Comparison of ENCODE assay signal across 8 mouse cellular contexts in the genomic region with DNA sequence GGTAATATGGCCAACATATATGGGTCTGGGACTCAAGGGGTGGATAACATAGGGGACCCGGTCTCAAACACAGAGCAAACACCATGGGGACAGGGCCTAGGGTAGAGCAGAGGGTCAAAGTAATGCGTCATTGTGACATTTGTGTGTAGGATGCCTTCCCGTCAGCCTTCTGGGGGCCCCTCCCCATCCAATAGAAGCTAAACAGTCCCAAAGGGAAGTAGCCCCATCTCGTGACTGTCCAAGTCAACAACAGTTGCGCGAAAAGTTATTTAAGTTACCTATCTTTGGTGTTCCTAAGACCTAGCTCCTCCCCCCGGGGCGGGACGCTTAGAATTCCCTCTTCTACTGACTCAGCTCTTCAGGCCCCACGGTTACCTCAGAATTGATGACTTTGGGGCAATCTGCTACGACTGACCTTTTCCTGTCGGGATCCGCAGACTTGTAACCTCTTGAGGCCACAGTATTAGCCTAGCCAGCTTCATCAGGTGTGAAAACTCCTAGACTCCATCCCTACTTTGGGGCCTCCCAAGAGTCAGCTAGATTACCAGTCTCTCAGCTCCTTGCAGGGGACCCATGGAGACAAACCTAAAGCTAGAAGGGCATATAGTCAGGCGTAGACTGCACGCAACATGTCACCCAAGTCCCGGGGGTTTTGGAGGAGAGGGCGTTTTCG. TPM values are rescaled to one million over a fixed set of nuclear protein-coding genes. Genes with fewer than 3 reads are reported as not detected.
DNase-seq lines count a peak whose midpoint lies in the region; ATAC-seq lines count a peak whose summit lies in the region.

No protein-coding gene starts in this region.

- H3K27ac ChIP-seq in heart, embryonic 13.5 days (replicated peaks) = no peak overlapping the region
- H3K27ac ChIP-seq in hindbrain, embryonic 13.5 days = no peak overlapping the region
- no peak overlapping the region for H3K27ac ChIP-seq in liver, embryonic 12.5 days

- 0 out of 2 replicates have a peak, but pooled peaks have one; percentile 20 for ATAC-seq in heart, embryonic 13.5 days (ENCODE audit: extremely low read depth, insufficient number of reproducible peaks, low FRiP score, low TSS enrichment)
- ATAC-seq in hindbrain, embryonic 13.5 days (ENCODE audit: low FRiP score) = peak; percentile 37
- ATAC-seq in liver, embryonic 12.5 days = peak; percentile 66

- H3K9ac ChIP-seq in heart, embryonic 13.5 days = peak overlapping the region; percentile 76
- peak overlapping the region; percentile 46 for H3K9ac ChIP-seq in hindbrain, embryonic 13.5 days
- peak overlapping the region; percentile 12; the same call in 1 of the 2 replicates for H3K9ac ChIP-seq in liver, embryonic 12.5 days

- WGBS in heart, embryonic 13.5 days = 13% methylated on average over 18 of the region's 18 CpGs
- 12% methylated on average over 18 of the region's 18 CpGs for WGBS in hindbrain, embryonic 13.5 days
- WGBS in liver, embryonic 12.5 days (ENCODE audit: insufficient replicate concordance) = 11% methylated on average over 18 of the region's 18 CpGs

- DNase-seq in heart, adult 9 months (ENCODE audit: low spot score in 2 of 2) = no peak
- DNase-seq in cerebellum, postnatal 10 days = peak; percentile 65 to 70
- DNase-seq in naive thymus-derived CD4-positive, alpha-beta T cell, adult 2 months (ENCODE audit: low read depth) = peak; percentile 29
- DNase-seq in left cerebral cortex, postnatal 10 days (ENCODE audit: extremely low spot score in 1 of 2, low spot score in 2 of 2) = no peak
- DNase-seq in layer of hippocampus, postnatal 10 days (ENCODE audit: low spot score in 2 of 2) = no peak

- H3K4me3 ChIP-seq in heart, embryonic 13.5 days = peak overlapping the region; percentile 52
- H3K4me3 ChIP-seq in hindbrain, embryonic 13.5 days = peak overlapping the region; percentile 36
- peak overlapping the region; percentile 46 for H3K4me3 ChIP-seq in liver, embryonic 12.5 days

- H3K4me2 ChIP-seq in heart, embryonic 13.5 days = peak overlapping the region; percentile 83
- peak overlapping the region; percentile 63 for H3K4me2 ChIP-seq in hindbrain, embryonic 13.5 days
- peak overlapping the region; percentile 77 for H3K4me2 ChIP-seq in liver, embryonic 12.5 days

- H3K4me1 ChIP-seq in heart, embryonic 13.5 days = peaks cover 10% of the 10 kb centered on the region
- peaks cover 13% of the 10 kb centered on the region for H3K4me1 ChIP-seq in hindbrain, embryonic 13.5 days (replicated peaks)
- H3K4me1 ChIP-seq in liver, embryonic 12.5 days = peaks cover 15% of the 10 kb centered on the region

- H3K36me3 ChIP-seq in heart, embryonic 13.5 days = peaks cover 4% of the 10 kb centered on the region; the same call in 1 of the 2 replicates
- no peaks in the 10 kb centered on the region for H3K36me3 ChIP-seq in hindbrain, embryonic 13.5 days
- H3K36me3 ChIP-seq in liver, embryonic 12.5 days = no peaks in the 10 kb centered on the region

- 0 out of 2 replicates have a peak, but pooled peaks cover 6% of the 10 kb centered on the region for H3K27me3 ChIP-seq in heart, embryonic 13.5 days (replicated peaks)
- H3K27me3 ChIP-seq in hindbrain, embryonic 13.5 days = 0 out of 2 replicates have a peak, but pooled peaks cover 11% of the 10 kb centered on the region
- H3K27me3 ChIP-seq in liver, embryonic 12.5 days (replicated peaks) = peaks cover 32% of the 10 kb centered on the region; the same call in 1 of the 2 replicates

- intact Hi-C loops in left cerebral cortex, postnatal 10 days (cut with DNase I) = no loop called here

- peaks cover 4% of the 10 kb centered on the region for H3K9me3 ChIP-seq in heart, embryonic 13.5 days
- no peaks in the 10 kb centered on the region for H3K9me3 ChIP-seq in hindbrain, embryonic 13.5 days
- H3K9me3 ChIP-seq in liver, embryonic 12.5 days (replicated peaks) = no peaks in the 10 kb centered on the region; the same call in 1 of the 2 replicates

RNA-seq across cellular contexts. Expression of a gene that starts 20.2 kb away (rescaled TPM):
- 1,623 and 1,726 TPM in 2 replicates for polyA plus RNA-seq in heart, embryonic 13.5 days (2015; fragmentation: Nextera tagmentation; extraction: Ambion mirVana)
- 3,757 and 3,885 TPM in 2 replicates for polyA plus RNA-seq in hindbrain, embryonic 13.5 days (2015; fragmentation: Nextera tagmentation; extraction: Ambion mirVana)
- polyA plus RNA-seq in liver, embryonic 12.5 days (2016; fragmentation: Nextera tagmentation; extraction: Ambion mirVana) = 1,997 and 2,057 TPM in 2 replicates
- 100 to 1,000 TPM; 442 to 467 TPM for total RNA-seq in left cerebral cortex, postnatal 10 days (2021)
- 100 to 1,000 TPM; 476 to 478 TPM for total RNA-seq in layer of hippocampus, postnatal 10 days (2021)

RNA-seq across cellular contexts. Expression of a gene that starts 57.3 kb away (rescaled TPM):
- 22.0 and 23.9 TPM in 2 replicates for polyA plus RNA-seq in heart, embryonic 13.5 days (2015; fragmentation: Nextera tagmentation; extraction: Ambion mirVana)
- 29.6 and 31.6 TPM in 2 replicates for polyA plus RNA-seq in hindbrain, embryonic 13.5 days (2015; fragmentation: Nextera tagmentation; extraction: Ambion mirVana)
- polyA plus RNA-seq in liver, embryonic 12.5 days (2016; fragmentation: Nextera tagmentation; extraction: Ambion mirVana) = 39.2 and 39.4 TPM in 2 replicates
- total RNA-seq in left cerebral cortex, postnatal 10 days (2021) = 10 to 100 TPM; 20.1 to 21.1 TPM
- 10 to 100 TPM; 20.9 to 22.4 TPM for total RNA-seq in layer of hippocampus, postnatal 10 days (2021)

Comparison
In these comparisons a context has a peak if more than half of its experiments do, and no peak if none do; other contexts are left out.
1. H3K9ac ChIP-seq: peak in every context shown above with its lines; median percentile 76 in heart, embryonic 13.5 days; 46 in hindbrain, embryonic 13.5 days; 12 in liver, embryonic 12.5 days.
2. DNase-seq: peak in cerebellum, postnatal 10 days (2 of 2) and naive thymus-derived CD4-positive, alpha-beta T cell, adult 2 months (single experiment); none in heart, adult 9 months (0 of 2), left cerebral cortex, postnatal 10 days (0 of 2) and layer of hippocampus, postnatal 10 days (0 of 2).
3. Peak in every context shown above with its lines, with median percentiles within 50 percentile points of each other: ATAC-seq, H3K4me2 ChIP-seq and H3K4me3 ChIP-seq.